Mouse (Mus musculus) urinary bladder, postnatal 4 days (tissue): Measurements from ENCODE around the gene Olr1.
"Not testable (repeated sequence)": the region's sequence is repeated elsewhere in the genome, so short reads cannot be mapped to it uniquely, and the experiment has no call there.

Source experiments
- DNase-seq, 2 experiments: peaks; one replicate each; pipeline ENCODE4 v3.0.0; 2021 to 2022; ENCODE audit warnings: low spot score in 2 of 2

The Olr1 gene

GRCm38 (mm10) chr6:129512367-129512766, 5.4 kb upstream of the Olr1 start, which contains the start of gene Tmem52b:
Gene Tmem52b (plus strand): TSS chr6:129512555.
- DNase-seq: no peak

- no peak for DNase-seq
Observed at GRCm38 (mm10) chr6:129510120-129510911, 3.4 kb upstream of the Olr1 start.

- DNase-seq: no peak
Observed at GRCm38 (mm10) chr6:129503471-129503870, 3.5 kb downstream of the Olr1 start.

- not testable (repeated sequence) for DNase-seq
Observed at GRCm38 (mm10) chr6:129499516-129499915, 7.4 kb downstream of the Olr1 start.

GRCm38 (mm10) chr6:129497345-129498218, 9.4 kb downstream of the Olr1 start:
- DNase-seq: no peak

DNA sequence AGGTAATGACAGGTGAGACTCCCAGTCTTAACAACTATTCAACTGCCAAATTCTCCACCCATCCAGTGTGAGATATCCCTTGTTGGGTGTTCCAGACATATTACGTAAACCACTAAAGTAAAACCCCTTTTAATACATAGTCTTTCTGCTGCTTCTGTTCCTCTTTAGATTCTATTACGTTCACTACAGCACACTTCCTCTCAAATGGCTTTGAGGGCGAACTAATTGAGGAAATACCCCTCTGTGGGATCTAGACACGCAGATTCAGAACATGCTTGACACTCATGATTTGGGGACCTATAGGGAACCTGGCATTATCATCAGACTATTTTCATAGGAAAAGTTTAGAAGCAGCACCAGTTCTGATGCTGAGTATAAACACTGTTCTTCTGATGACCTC, 12.0 kb downstream of the Olr1 start:
- no peak for DNase-seq

DNA sequence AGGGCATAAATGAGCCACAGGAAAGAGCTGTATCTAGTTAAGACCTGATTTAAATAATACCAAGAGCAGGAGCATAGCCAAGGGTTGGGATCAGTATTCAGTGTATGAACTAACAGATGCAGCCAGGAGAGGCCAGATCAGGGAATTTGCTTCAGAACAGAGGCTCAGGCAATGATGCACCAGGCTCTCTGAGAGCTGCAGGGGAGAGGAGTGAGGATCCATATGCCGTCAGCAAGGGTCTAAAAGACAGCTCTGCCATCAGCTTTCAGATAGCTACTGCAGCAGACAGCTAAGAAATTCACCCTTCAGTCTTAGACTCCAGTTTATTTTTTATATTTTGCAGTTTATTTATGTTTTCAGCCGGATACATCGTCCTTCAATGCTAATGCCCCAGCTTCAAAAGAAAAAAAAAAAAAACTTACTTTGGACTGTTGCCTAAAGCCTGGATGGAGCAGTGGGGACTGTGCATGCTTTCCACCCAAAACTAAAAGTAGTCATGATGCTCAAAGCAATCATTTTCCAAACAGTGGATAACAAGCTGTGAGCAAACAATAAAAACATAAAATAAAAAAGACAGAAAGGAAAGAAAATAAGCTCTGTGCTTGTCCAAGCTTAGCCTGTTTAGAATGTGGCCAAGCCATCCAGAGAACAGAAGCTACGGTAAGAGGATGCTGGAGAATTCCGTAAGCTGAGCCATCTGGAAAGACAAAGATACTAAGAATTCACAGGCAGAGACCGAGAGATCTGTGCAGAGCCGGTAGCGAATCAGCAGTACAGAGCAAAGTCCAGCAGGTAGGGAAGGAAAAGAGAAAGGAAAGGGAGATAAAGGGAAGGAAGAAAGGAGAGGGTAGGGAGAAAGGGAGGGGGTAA, 26.6 kb downstream of the Olr1 start:
- DNase-seq: no peak

GRCm38 (mm10) chr6:129476404-129477126, 30.4 kb downstream of the Olr1 start:
- DNase-seq: no peak

- no peak for DNase-seq
Observed at GRCm38 (mm10) chr6:129472627-129473026, 34.3 kb downstream of the Olr1 start.

DNA sequence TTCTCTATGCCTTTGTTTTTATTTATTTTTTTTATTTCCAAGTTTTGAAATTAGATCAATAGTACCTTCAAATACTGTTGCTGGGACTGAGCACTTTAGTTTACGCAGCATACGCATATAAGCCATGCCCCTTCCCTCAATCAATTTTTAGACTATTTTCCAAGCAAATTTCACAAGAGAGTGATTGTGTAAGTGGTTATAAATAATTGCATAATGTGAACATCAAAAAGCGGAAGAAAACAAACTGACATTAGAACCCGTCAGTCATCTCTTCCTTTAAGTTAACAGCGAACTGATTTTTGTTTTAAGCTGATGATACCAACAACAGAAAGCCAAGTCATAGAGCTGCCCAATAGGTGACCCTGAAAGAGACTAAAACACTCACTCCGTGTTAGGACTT, 35.6 kb downstream of the Olr1 start:
- no peak for DNase-seq

GRCm38 (mm10) chr6:129451411-129452039, 55.4 kb downstream of the Olr1 start, which contains the start of gene Clec1a:
Gene Clec1a (minus strand): TSS chr6:129452000.
- no peak for DNase-seq

DNA sequence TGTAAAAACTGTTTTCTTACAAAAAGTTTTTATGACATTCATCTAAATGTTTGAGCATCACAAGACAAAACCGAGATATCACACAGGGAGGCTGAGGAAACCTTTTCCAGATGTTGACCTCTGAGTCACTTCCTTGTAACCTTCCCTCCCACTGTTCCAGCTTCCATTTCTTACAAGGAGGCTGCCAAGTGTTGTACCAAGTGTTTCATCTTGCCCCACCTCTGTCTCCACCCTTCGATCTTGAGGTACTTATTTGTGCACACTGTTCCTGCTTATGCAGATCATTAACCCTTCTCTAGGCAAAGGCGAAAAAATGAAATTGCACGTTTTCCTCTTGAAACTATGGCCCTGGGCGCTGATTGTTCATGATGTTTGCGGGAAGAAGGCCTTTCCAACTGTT, 57.2 kb downstream of the Olr1 start:
- no peak for DNase-seq

DNA sequence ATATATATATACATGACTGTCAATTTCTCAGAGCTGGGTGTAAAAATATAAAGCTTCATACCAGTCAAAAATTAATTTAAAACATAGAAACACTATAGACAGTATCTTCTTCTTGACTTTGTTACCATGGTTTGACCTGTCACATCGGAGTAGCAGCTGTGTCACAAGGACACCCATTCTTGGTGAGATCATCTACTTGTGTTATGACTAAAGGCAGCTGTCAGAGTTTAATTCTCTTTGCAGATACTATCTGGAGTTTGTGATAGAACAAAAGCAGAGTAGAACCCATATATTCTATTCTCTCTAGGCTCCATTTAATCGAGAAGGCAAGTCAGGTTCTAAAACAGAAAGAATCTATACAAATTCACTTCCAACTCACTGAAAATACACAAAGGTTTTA, 68.9 kb downstream of the Olr1 start:
- DNase-seq: no peak

DNA sequence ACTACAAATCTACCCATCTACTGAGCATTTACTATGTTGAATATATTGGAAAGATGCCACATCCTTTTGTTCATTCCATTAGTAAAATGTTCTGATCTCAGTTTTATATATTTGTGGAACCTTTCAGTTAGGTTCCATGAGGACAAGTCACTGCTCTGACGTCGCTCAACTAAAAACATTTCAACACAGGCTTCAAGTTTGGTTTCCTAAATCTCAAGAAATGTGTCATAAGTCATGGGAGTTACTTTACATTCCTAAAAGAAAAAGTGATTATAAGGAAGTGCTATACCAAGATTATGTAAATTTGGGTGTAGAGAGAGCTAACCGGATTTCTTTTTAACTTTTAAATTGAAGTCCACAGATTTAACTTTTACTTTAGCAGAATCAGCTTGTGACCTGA, 70.9 kb downstream of the Olr1 start:
- no peak for DNase-seq
